Mouse (Mus musculus): ENCODE data around the gene Spice1.

Gene Spice1

DNA sequence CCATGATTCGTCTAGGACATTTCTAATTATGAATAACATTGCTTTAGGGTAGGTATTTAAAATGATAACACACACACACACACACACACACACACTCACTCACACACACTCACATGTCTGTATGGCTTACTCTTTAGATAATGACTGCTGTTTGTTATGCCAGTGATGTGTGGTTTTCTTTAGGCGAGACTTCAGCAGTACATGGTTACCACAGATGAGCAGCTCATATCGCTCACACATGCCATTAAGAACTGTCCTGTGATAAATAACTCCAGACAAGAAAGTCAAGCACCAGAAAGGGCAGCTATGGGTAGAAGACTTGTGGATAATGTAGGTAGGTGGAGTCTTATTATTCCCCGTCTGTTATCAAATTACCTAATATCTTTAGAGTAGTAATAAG, 28.5 kb downstream of the Spice1 start:
- no peak for DNase-seq

- DNase-seq, result no peak
Observed at GRCm38 (mm10) chr16:44380006-44380405, 33.1 kb downstream of the Spice1 start.

DNA sequence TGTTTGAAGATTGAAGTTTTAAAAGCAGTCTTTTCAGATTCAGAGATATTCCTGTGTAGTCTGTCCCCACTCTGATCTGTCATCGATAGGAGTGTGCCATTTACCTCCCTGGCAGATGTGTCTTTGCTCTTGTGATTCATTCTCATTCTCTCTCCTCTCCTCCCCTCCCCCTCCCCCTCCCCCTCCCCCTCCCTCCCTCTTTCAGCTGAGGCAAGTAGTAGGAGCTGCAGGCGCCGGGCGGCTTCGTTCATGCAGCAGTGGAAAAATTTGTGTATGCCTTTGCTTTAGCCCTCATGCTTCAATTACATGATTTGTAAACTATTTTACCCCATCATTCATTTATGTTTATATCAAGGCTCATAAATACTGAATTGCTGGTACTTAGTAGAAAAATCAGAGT, 34.7 kb downstream of the Spice1 start:
- DNase-seq, result no peak

GRCm38 (mm10) chr16:44383549-44383948, 36.6 kb downstream of the Spice1 start:
- DNase-seq, result no peak

GRCm38 (mm10) chr16:44384251-44384650, 37.3 kb downstream of the Spice1 start:
- no peak for DNase-seq

DNA sequence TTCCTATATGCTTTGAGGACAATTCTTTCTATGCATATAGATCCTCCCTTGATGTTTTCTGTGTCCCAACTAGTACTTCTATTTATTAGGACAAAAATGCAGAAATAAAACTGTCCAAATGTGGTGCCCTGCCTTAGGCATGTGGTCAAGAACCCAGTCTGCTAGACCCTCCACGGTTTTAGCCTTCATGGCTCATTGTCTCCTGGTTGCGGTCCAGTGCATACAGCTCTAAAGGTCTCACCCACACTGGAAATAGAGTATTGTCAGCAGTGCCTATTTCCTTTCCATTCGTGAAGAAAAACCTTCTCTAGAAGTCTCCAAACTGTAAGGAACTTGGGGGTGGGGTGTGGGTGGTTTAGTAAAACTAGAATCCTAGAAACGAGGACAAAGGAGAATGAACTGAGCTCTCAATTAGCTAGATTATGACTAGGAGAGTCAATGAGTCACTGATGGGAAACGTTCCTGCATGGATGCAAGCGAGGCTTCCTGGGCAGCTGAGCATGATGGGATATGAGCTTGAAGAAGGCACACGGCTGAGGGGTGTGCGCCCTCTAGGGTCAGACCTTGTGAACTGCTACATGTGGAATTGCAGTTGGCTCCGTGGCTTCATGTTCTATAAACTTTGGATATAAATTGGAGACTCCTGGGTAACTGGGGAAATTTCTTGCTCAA, 45.1 kb downstream of the Spice1 start:
- peak; percentile 84 for DNase-seq

DNA sequence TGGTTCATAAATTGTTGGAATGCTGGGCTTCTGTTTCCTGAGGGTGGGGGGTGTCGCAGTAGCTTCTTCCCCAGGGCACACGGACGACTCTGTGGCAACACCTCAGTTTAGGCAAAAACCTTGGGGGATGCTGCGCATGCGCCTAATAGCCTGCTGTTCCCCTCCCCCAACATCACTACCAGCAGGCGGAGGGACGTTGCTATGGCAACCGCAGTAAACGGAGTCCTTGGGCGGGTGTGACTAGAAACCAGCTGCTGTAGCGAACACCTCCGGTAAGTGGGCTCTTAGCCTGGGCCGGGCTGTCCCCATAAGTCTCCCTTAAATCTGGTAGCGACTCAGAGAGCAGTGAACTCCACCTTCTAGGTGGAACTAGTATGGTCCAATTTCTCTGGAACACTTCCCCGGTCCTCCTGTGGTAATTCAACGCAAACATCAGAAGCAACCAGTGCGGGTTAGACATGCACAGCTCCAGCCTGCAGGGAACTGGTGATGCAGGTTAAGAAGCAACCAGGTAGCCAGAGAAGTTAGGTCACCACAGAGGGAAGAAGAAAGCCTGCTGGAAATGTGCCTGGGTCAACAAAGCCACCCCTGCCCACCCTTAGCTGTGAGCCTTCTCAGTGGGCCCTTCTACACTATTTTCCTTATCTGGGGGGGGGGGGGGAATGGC, 47.8 kb downstream of the Spice1 start, which contains the start of gene Cfap44:
TSS of gene Cfap44 (plus strand) at position 220 of the 667 bp plus-strand sequence.
- peak; percentile 91 for DNase-seq

DNA sequence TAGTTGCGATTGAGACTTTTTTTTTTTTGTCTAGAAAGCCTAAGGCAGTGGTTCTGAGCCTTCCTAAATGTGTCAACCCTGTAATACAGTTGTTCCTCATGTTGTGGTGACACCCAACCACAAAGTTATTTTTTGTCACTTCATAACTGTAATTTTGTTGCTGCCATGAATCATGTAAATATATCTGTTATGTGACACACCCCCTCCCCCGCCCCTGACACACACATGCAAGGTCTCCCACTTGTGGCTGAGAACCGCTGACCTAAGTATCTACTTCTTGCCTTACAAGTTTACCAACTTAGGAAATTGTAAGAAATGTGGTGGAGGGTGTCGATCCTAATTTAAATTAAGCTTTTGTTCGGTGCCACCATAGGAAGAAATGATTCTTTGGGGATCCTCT, 58.0 kb downstream of the Spice1 start:
- no peak for DNase-seq

DNA sequence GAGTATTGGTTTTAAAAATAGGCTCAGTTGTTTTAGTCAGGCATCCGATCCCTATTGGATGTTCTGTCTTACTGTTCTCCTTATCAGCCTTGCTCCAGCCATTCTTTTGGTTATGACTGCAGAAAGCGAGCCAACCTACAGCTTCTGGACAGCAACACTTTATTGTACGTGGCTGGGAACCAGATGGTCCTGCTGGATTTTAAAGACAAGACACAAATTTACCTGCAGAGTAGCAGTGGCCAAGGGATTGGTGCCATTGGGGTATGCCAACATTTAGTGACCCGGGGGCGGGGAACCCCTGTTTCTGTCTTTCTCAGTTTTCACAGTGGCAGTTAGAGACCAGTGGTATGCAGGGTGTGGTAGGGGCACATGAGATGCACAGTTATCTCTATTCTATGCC, 60.3 kb downstream of the Spice1 start:
- DNase-seq, result no peak

- DNase-seq, result no peak
Observed at GRCm38 (mm10) chr16:44408290-44408689, 61.4 kb downstream of the Spice1 start.

- DNase-seq, result no peak
Observed at GRCm38 (mm10) chr16:44410176-44410575, 63.3 kb downstream of the Spice1 start.

- DNase-seq, result no peak
Observed at GRCm38 (mm10) chr16:44417596-44417995, 70.7 kb downstream of the Spice1 start.

DNA sequence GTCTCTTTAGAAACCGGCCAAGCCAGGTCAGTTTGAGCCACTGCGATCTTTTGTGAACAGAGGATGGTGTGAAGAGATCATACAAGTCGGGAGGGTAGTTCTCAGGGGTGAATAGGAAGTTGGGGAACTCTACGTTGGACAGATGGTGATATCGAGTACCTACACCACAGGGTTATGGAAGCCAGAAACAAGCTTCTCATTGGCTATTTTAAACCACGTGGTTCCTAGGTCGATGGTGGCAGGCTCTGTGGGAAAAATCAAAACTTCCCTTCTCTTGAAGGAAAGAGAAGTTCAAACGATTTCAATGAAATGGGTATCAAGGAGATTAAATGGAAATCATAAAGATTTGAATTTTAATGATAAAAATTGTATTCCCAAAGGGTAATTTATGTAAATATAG, 74.8 kb downstream of the Spice1 start:
- no peak for DNase-seq

DNA sequence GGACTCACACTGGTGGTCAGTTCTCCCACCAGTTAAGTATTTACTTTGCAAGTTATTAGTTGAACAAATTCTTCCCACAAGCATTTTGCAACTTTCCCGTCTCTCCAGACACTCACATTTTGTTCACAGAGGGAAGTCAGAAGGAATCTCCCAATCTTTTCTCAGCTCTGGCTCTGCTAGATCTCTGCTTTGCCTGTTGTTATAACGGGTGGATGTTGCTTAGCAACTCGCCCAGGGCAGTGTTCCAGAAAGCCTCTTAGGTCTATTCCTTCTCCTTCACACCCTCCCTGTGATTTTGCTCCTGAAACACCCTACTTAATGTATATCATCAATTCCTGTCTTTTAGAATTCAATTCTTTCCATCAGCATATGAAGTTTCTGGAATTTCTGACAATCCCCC, 76.6 kb downstream of the Spice1 start:
- DNase-seq, result peak; percentile 77

- DNase-seq, result no peak
Observed at GRCm38 (mm10) chr16:44428456-44428855, 81.5 kb downstream of the Spice1 start.

GRCm38 (mm10) chr16:44430021-44430420, 83.1 kb downstream of the Spice1 start:
- DNase-seq, result no peak

DNA sequence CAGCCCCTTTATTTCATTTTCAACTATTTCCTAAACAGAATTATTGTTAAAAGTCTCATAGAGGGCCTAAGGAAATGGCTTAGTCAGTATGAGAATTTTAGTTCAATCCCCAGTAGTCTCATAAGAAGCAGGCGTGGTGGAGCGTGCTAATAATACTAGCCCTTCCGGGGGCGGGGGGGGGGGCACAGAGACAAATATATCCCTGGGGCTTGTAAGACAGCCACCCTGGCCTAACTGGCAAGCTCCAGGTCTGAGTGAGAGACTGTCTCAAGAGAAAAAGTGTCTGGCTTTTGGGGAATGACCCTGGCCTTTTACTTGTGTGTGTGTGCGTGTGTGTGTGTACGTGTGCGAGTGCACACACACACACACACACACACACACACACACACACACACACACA, 88.0 kb downstream of the Spice1 start:
- DNase-seq, result no peak

- no peak for DNase-seq
Observed at GRCm38 (mm10) chr16:44435481-44435880, 88.6 kb downstream of the Spice1 start.

Measured in right cerebral cortex, adult 18-20 months (tissue).